29 mouse cellular contexts compared by ENCODE assay signal in the genomic region with DNA sequence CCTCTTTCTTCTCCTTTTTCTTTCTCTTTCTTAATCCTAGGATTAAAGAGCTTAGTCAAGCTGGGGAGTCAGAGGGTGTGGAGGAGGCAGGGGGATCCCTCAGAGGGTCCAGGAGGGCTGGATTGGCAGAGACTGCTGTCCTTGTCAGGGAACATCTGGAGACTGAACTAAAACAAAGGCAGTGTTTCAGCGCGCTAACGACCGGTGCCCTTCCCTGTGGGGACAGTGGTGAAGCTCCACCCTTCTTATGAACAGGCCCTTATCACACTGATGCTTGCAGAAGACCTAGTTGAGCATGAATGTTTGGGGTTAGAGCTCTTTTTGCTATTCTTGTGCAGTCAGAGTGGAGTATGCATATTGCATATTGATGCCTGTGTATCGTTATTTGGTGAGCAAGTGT. TPM values are rescaled to one million over a fixed set of nuclear protein-coding genes. Genes with fewer than 3 reads are reported as not detected.
DNase-seq lines count a peak whose midpoint lies in the region; ATAC-seq and TF ChIP-seq lines count a peak whose summit lies in the region.
"Had no signal": no experiment of that assay in that cellular context is flagged by ENCODE, and none has a peak within 500 bp of the region (broad histone marks: within the 10 kb centered on the region; RNA-seq: fewer than 3 reads in every experiment).

No protein-coding gene starts in this region.

- no peaks in the 10 kb centered on the region for H3K9me3 ChIP-seq in liver, postnatal 0 days (ENCODE audit: low read length)
- H3K9me3 ChIP-seq in liver, embryonic 12.5 days (replicated peaks) = no peaks in the 10 kb centered on the region
- H3K9me3 ChIP-seq: embryonic facial prominence, embryonic 13.5 days; intestine, embryonic 15.5 days had no signal

- no peak overlapping the region for H3K4me3 ChIP-seq in liver, postnatal 0 days (ENCODE audit: low read depth, low read length)
- no peak overlapping the region for H3K4me3 ChIP-seq in liver, embryonic 12.5 days
- H3K4me3 ChIP-seq: embryonic facial prominence, embryonic 13.5 days; intestine, embryonic 15.5 days; layer of hippocampus, adult 2 months had no signal

- 0 out of 2 replicates have a peak, but pooled peaks cover 4% of the 10 kb centered on the region for H3K4me1 ChIP-seq in liver, postnatal 0 days (ENCODE audit: insufficient read depth)
- H3K4me1 ChIP-seq in liver, embryonic 12.5 days = peaks cover 21% of the 10 kb centered on the region
- H3K4me1 ChIP-seq: intestine, embryonic 15.5 days had no signal

- H3K27ac ChIP-seq in liver, postnatal 0 days (ENCODE audit: low read depth) = no peak overlapping the region
- H3K27ac ChIP-seq in liver, embryonic 12.5 days = no peak overlapping the region
- H3K27ac ChIP-seq: embryonic facial prominence, embryonic 13.5 days; hindbrain, postnatal 0 days; intestine, embryonic 15.5 days; layer of hippocampus, adult 2 months; macrophage had no signal

- no peak overlapping the region for H3K9ac ChIP-seq in liver, postnatal 0 days (replicated peaks)
- H3K9ac ChIP-seq in liver, embryonic 12.5 days = no peak overlapping the region
- H3K9ac ChIP-seq: embryonic facial prominence, embryonic 13.5 days; intestine, embryonic 15.5 days had no signal

- no peak overlapping the region for H3K4me2 ChIP-seq in liver, postnatal 0 days (ENCODE audit: low read depth, low read length)
- no peak overlapping the region for H3K4me2 ChIP-seq in liver, embryonic 12.5 days
- H3K4me2 ChIP-seq: embryonic facial prominence, embryonic 13.5 days; intestine, embryonic 15.5 days had no signal

- no peaks in the 10 kb centered on the region for H3K27me3 ChIP-seq in liver, postnatal 0 days (ENCODE audit: insufficient read depth, low read length)
- no peaks in the 10 kb centered on the region for H3K27me3 ChIP-seq in liver, embryonic 12.5 days (replicated peaks)
- H3K27me3 ChIP-seq: intestine, embryonic 15.5 days had no signal

- TF ChIP-seq EP300 in liver, postnatal 0 days (IDR thresholded peaks at IDR 0.05; ENCODE audit: low read depth) = no peak

- ATAC-seq in liver, postnatal 0 days = no peak
- ATAC-seq in liver, embryonic 12.5 days = peak; percentile 63
- ATAC-seq: hindbrain, postnatal 0 days; intestine, embryonic 15.5 days; lung, postnatal 0 days had no signal

- WGBS in liver, postnatal 0 days (ENCODE audit: insufficient replicate concordance) = 53% methylated on average over 5 of the region's 5 CpGs
- WGBS in liver, embryonic 12.5 days (ENCODE audit: insufficient replicate concordance) = 44% methylated on average over 5 of the region's 5 CpGs

- no peak for TF ChIP-seq CTCF in liver, postnatal 0 days (IDR thresholded peaks at IDR 0.05; ENCODE audit: low read depth)

- H3K36me3 ChIP-seq in liver, postnatal 0 days (replicated peaks; ENCODE audit: insufficient read depth, low read length) = peaks cover 17% of the 10 kb centered on the region; the same call in 1 of the 2 replicates
- H3K36me3 ChIP-seq in liver, embryonic 12.5 days = peaks cover 31% of the 10 kb centered on the region; the same call in 1 of the 2 replicates
- H3K36me3 ChIP-seq: embryonic facial prominence, embryonic 13.5 days; intestine, embryonic 15.5 days had no signal

- DNase-seq in liver = peak; percentile 27
- no peak for DNase-seq in liver, postnatal 0 days
- peak; percentile 19 for DNase-seq in embryo, embryonic 10.5 days (ENCODE audit: low spot score)
- DNase-seq in retina, embryonic 14.5 days (ENCODE audit: low spot score) = peak; percentile 26
- no peak for DNase-seq in lung, postnatal 14 days
- no peak for DNase-seq in urinary bladder, postnatal 36 days (ENCODE audit: low spot score in 2 of 2)
- DNase-seq: adrenal gland, postnatal 25 days; cerebellum, adult 11-12 months; cerebellum, postnatal 14 days; gastrocnemius, postnatal 14 days; heart, postnatal 14 days; kidney, adult 2 months; kidney, postnatal 36 days; lung, adult 18-20 months; midbrain, embryonic 14.5 days; right cerebral cortex, postnatal 4 days; thymus, adult 2 months; thymus, postnatal 4 days had no signal

RNA-seq across cellular contexts. Expression of gene Cyp26c1, which starts 31.4 kb away (rescaled TPM):
- not detected in 2 replicates for polyA plus RNA-seq in liver, postnatal 0 days (2015; fragmentation: Nextera tagmentation; extraction: Ambion mirVana)
- polyA plus RNA-seq in liver, embryonic 12.5 days (2016; fragmentation: Nextera tagmentation; extraction: Ambion mirVana) = not detected in 2 replicates
- polyA plus RNA-seq: cortical plate, adult 2 months; forebrain, embryonic 11.5 days; heart, embryonic 14.5 days; hindbrain, postnatal 0 days; intestine, embryonic 15.5 days; lung, postnatal 0 days; macrophage; midbrain, embryonic 14.5 days; neural tube, embryonic 11.5 days had no signal

RNA-seq across cellular contexts. Expression of gene Cyp26a1, which starts 43.6 kb away (rescaled TPM):
- 0.21 and 0.25 TPM in 2 replicates for polyA plus RNA-seq in liver, postnatal 0 days (2015; fragmentation: Nextera tagmentation; extraction: Ambion mirVana)
- polyA plus RNA-seq in liver, embryonic 12.5 days (2016; fragmentation: Nextera tagmentation; extraction: Ambion mirVana) = 0.14 TPM in 1 of 2 replicates, not detected in the other
- polyA plus RNA-seq: hindbrain, postnatal 0 days; macrophage; midbrain, embryonic 14.5 days had no signal

Comparison
In these comparisons a context has a peak if more than half of its experiments do, and no peak if none do; other contexts are left out.
1. DNase-seq: peak in liver (single experiment), embryo, embryonic 10.5 days (single experiment) and retina, embryonic 14.5 days (single experiment); none in liver, postnatal 0 days (single experiment), lung, postnatal 14 days (single experiment) and urinary bladder, postnatal 36 days (0 of 2).